Mouse (Mus musculus): Measurements from ENCODE around the gene Gm20388. TPM values are rescaled to one million over a fixed set of nuclear protein-coding genes. Genes with fewer than 3 reads are reported as not detected.

Gene Gm20388
- total RNA-seq, 1 experiment, result 27.0 TPM

DNA sequence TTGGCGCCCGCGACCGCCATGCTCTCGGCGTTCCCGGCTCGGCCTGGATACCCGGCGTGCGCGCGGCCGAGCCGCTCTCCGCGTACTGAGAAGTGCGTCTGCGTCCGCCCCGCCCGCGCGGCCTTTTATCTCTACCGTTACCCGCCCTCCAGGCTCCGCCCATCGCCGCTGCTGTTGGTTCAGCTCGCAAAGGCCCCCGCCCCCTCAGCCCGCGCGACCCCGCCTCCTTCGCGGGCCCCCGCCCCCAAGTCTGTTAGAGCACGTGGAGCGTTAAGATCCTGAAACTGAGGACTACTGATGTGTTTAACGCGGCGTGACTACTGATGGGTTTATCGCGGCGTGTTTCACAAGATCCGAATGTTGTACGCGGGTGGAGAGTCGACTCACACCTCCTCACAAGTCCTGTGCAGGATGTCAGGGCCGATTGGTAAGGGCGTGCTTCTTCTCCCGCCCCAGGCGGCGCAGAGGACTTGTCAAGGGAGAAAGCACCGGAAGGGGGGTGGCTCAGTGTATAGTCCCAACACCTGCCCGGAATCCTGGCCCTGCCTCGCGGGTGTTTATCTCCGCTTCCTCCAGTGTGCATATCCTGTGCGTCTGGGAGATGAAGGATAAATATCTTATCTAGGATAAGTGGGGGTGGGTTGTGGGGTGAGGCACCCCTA is 1997.1 kb downstream of the Gm20388 start, which contains the start of gene Slc7a5:
TSS of gene Slc7a5 (minus strand) at position 108 of the 662 bp plus-strand sequence.
- Histone ChIP-seq H3K9ac (ENCODE audit: insufficient read depth, low read depth, low read length, poor library complexity, severe bottlenecking) (peak within 1 kb of the TSS; percentile 93), H3K4me3 (ENCODE audit: insufficient read depth in 1 of 2, low read depth in 1 of 2, low read length in 2 of 2, poor library complexity in 1 of 2, severe bottlenecking in 1 of 2) (peak within 1 kb of the TSS; percentile 92 to 95), H3K27ac (ENCODE audit: insufficient read depth, low read depth, low read length, poor library complexity, severe bottlenecking) (no peak within 1 kb of the TSS), H3K36me3 (ENCODE audit: control insufficient read depth, insufficient read depth, low read length, poor library complexity, severe bottlenecking) (peaks cover 20% of the 10 kb centered on the region), H3K4me1 (ENCODE audit: control insufficient read depth in 2 of 2, insufficient read depth in 2 of 2, low read length in 2 of 2, poor library complexity in 1 of 2) (peaks cover 10 to 21% of the 10 kb centered on the region in 2 experiments; a peak in 3 of 4 replicates), H3K9me3 (ENCODE audit: control insufficient read depth, insufficient read depth, low read depth, low read length) (no peaks in the 10 kb centered on the region)
- in situ Hi-C loops (cut with MboI; ENCODE audit: low sequenced_read_pairs in 2 of 2, unreplicated experiment in 2 of 2), result no loop called here
- no peak for TF ChIP-seq CHD2 (IDR thresholded peaks at IDR 0.05; ENCODE audit: low read depth, low read length)
- TF ChIP-seq ZNF384 (IDR thresholded peaks at IDR 0.05; ENCODE audit: low read depth, low read length), result no peak
- TF ChIP-seq HCFC1 (IDR thresholded peaks at IDR 0.05; ENCODE audit: borderline replicate concordance, insufficient read depth, low read length), result peak; percentile 13; the same call in 1 of the 2 replicates
- no peak for TF ChIP-seq MAFK (IDR thresholded peaks at IDR 0.05; ENCODE audit: insufficient read depth, low read depth, low read length)
- DNase-seq (ENCODE audit: low read depth, low spot score), result peak; percentile 90

DNA sequence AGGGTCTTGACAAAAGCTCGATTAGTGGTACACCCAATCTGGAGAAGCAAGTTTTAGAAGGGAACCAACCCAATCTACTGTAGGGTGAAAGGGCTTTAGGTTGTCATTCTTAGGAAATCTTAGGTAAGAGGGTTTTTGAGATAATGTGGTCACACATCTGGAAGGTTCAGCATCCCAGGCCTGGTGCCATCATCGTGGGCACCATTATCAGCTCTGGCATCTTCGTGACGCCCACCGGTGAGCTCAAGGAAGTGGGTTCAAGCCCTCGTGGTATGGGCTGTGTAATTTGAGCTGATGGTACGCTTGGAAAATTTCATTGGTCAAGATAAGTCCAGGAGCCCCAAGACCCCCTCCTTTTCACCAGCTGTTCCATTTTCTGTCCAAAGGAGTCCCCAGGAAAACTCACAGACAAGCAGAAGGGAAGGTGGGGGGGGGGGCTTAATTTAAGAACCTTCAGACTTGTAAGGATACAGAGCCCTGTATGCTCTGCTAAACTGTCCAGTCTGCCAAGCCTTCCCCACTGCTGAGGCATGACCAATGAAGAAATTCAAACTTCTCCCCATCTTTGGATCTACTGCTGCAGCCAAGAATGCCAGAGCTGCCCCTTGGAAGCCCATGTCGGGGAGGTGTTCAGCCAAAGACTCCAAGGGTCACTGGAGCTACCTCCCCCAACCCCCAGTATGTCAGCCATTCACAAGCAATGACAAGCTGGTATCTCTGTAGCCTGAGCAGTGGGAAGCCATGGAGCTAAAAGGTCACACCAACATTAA is 1997.9 kb downstream of the Gm20388 start:
- peak overlapping the region; percentile 67; the same call in 1 of the 2 replicates for H3K9ac ChIP-seq (ENCODE audit: insufficient read depth, low read depth, low read length, poor library complexity, severe bottlenecking)
- in situ Hi-C loops (cut with MboI; ENCODE audit: low sequenced_read_pairs in 2 of 2, unreplicated experiment in 2 of 2), result no loop called here
- H3K9me3 ChIP-seq (ENCODE audit: control insufficient read depth, insufficient read depth, low read depth, low read length), result no peaks in the 10 kb centered on the region
- no peak for DNase-seq (ENCODE audit: low read depth, low spot score)
- H3K4me1 ChIP-seq (ENCODE audit: control insufficient read depth in 2 of 2, insufficient read depth in 2 of 2, low read length in 2 of 2, poor library complexity in 1 of 2), result peaks cover 10 to 18% of the 10 kb centered on the region in 2 experiments; a peak in 3 of 4 replicates
- TF ChIP-seq HCFC1 (IDR thresholded peaks at IDR 0.05; ENCODE audit: borderline replicate concordance, insufficient read depth, low read length) (no peak), MAFK (IDR thresholded peaks at IDR 0.05; ENCODE audit: insufficient read depth, low read depth, low read length) (no peak), CHD2 (IDR thresholded peaks at IDR 0.05; ENCODE audit: low read depth, low read length) (no peak), ZC3H11A (IDR thresholded peaks at IDR 0.05; ENCODE audit: borderline replicate concordance, low read depth, low read length) (no peak), ZNF384 (IDR thresholded peaks at IDR 0.05; ENCODE audit: low read depth, low read length) (no peak)
- H3K27ac ChIP-seq (ENCODE audit: insufficient read depth, low read depth, low read length, poor library complexity, severe bottlenecking), result no peak overlapping the region
- H3K36me3 ChIP-seq (ENCODE audit: control insufficient read depth, insufficient read depth, low read length, poor library complexity, severe bottlenecking), result peaks cover 14% of the 10 kb centered on the region; the same call in 1 of the 2 replicates
- H3K4me3 ChIP-seq (ENCODE audit: insufficient read depth in 1 of 2, low read depth in 1 of 2, low read length in 2 of 2, poor library complexity in 1 of 2, severe bottlenecking in 1 of 2), result peak overlapping the region; percentile 73 to 92

DNA sequence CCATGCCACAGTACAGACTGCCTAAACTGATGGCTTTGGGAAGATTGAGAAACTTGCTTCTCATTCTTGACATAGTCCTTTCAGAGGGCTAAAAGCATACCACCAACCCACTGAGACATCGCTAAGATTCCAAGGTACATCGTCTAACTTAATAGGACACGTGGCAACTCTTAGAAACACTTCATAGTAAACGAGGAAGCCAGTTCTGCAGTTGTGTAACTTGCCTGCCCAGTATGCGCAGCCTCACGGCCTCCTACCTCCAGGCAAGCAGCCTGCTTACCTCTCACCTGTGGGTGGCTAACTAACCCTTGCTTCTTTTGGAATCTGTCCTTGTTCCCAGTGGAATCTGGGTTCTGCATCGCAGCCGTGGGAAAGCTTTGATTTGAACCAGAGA is 1998.5 kb downstream of the Gm20388 start:
- H3K27ac ChIP-seq (ENCODE audit: insufficient read depth, low read depth, low read length, poor library complexity, severe bottlenecking), result no peak overlapping the region
- no peaks in the 10 kb centered on the region for H3K9me3 ChIP-seq (ENCODE audit: control insufficient read depth, insufficient read depth, low read depth, low read length)
- peaks cover 11% of the 10 kb centered on the region; the same call in 1 of the 2 replicates for H3K36me3 ChIP-seq (ENCODE audit: control insufficient read depth, insufficient read depth, low read length, poor library complexity, severe bottlenecking)
- no peak for DNase-seq (ENCODE audit: low read depth, low spot score)
- in situ Hi-C loops (cut with MboI; ENCODE audit: low sequenced_read_pairs in 2 of 2, unreplicated experiment in 2 of 2), result no loop called here
- H3K4me3 ChIP-seq (ENCODE audit: insufficient read depth in 1 of 2, low read depth in 1 of 2, low read length in 2 of 2, poor library complexity in 1 of 2, severe bottlenecking in 1 of 2), result no peak overlapping the region
- no peak overlapping the region for H3K9ac ChIP-seq (ENCODE audit: insufficient read depth, low read depth, low read length, poor library complexity, severe bottlenecking)
- TF ChIP-seq CHD2 (IDR thresholded peaks at IDR 0.05; ENCODE audit: low read depth, low read length), result no peak
- no peak for TF ChIP-seq ZNF384 (IDR thresholded peaks at IDR 0.05; ENCODE audit: low read depth, low read length)
- TF ChIP-seq MAFK (IDR thresholded peaks at IDR 0.05; ENCODE audit: insufficient read depth, low read depth, low read length), result no peak
- TF ChIP-seq HCFC1 (IDR thresholded peaks at IDR 0.05; ENCODE audit: borderline replicate concordance, insufficient read depth, low read length), result no peak
- no peak for TF ChIP-seq ZC3H11A (IDR thresholded peaks at IDR 0.05; ENCODE audit: borderline replicate concordance, low read depth, low read length)
- peaks cover 10 to 13% of the 10 kb centered on the region in 2 experiments; a peak in 3 of 4 replicates for H3K4me1 ChIP-seq (ENCODE audit: control insufficient read depth in 2 of 2, insufficient read depth in 2 of 2, low read length in 2 of 2, poor library complexity in 1 of 2)

DNA sequence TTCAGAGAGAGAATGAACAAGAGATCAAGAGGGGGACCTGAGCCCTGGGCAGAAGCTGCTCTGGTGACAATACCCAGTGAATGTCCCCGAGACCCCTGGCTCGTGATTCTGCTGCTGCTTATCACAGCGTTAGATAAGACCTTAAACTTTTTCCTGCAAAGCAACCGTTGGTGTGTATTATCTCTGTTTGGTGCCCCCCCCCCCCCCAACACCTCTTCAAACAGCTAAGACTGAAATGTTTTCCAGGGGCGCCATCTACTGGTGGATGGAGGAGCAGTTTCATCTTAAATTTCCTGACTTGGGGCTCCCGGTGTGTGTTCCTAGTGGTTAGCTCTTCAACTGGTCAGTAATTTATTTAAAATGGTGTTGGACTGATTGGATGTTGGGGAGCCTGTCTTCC is 1999.0 kb downstream of the Gm20388 start:
- H3K9me3 ChIP-seq (ENCODE audit: control insufficient read depth, insufficient read depth, low read depth, low read length), result no peaks in the 10 kb centered on the region
- in situ Hi-C loops (cut with MboI; ENCODE audit: low sequenced_read_pairs in 2 of 2, unreplicated experiment in 2 of 2), result loop anchor here in 1 of 2 experiments (10.0 kb wide), 1 partner anchor 55 kb away; no protein-coding TSS in a partner anchor

More for the DNA sequence above, 1999.0 kb downstream of the Gm20388 start:
- TF ChIP-seq ZC3H11A (IDR thresholded peaks at IDR 0.05; ENCODE audit: borderline replicate concordance, low read depth, low read length) (0 out of 2 replicates have a peak, but pooled peaks have one; percentile 36), HCFC1 (IDR thresholded peaks at IDR 0.05; ENCODE audit: borderline replicate concordance, insufficient read depth, low read length) (no peak)
- peak; percentile 54 for DNase-seq (ENCODE audit: low read depth, low spot score)
- Histone ChIP-seq H3K9ac (ENCODE audit: insufficient read depth, low read depth, low read length, poor library complexity, severe bottlenecking) (no peak overlapping the region), H3K4me3 (ENCODE audit: insufficient read depth in 1 of 2, low read depth in 1 of 2, low read length in 2 of 2, poor library complexity in 1 of 2, severe bottlenecking in 1 of 2) (no peak overlapping the region; a peak in 1 of 4 replicates), H3K36me3 (ENCODE audit: control insufficient read depth, insufficient read depth, low read length, poor library complexity, severe bottlenecking) (peaks cover 6% of the 10 kb centered on the region; the same call in 1 of the 2 replicates), H3K4me1 (ENCODE audit: control insufficient read depth in 2 of 2, insufficient read depth in 2 of 2, low read length in 2 of 2, poor library complexity in 1 of 2) (peaks cover 10 to 11% of the 10 kb centered on the region in 2 experiments; a peak in 2 of 4 replicates), H3K27ac (ENCODE audit: insufficient read depth, low read depth, low read length, poor library complexity, severe bottlenecking) (no peak overlapping the region)
